Mouse (Mus musculus) thymus, postnatal 4 days (tissue): ENCODE measurements at regions not wholly inside any gene's neighbourhood (a gene's known extent, or its start where the extent isn't known, plus 50 kb on each side); places are given as distances from the start of the nearest gene placed in this dataset.
"Not testable (repeated sequence)": the region's sequence is repeated elsewhere in the genome, so short reads cannot be mapped to it uniquely, and the experiment has no call there.

Experiments used
- DNase-seq: peaks from one replicate; pipeline ENCODE4 v3.0.0; 2021

- no peak for DNase-seq
Measured at GRCm38 (mm10) chr6:73676979-73677378, 207.5 kb upstream of the 4931417E11Rik start.

GRCm38 (mm10) chr6:73669401-73669800, 199.9 kb upstream of the 4931417E11Rik start:
- DNase-seq: no peak

GRCm38 (mm10) chr6:73658988-73659387, 189.5 kb upstream of the 4931417E11Rik start:
- DNase-seq: no peak

GRCm38 (mm10) chr6:73645378-73645777, 175.9 kb upstream of the 4931417E11Rik start:
- DNase-seq: no peak

- no peak for DNase-seq
Measured at GRCm38 (mm10) chr6:73644778-73645267, 175.4 kb upstream of the 4931417E11Rik start.

GRCm38 (mm10) chr6:73628600-73628999, 159.1 kb upstream of the 4931417E11Rik start:
- DNase-seq: no peak

- no peak for DNase-seq
Measured at GRCm38 (mm10) chr6:73626451-73626850, 157.0 kb upstream of the 4931417E11Rik start.

GRCm38 (mm10) chr6:73624211-73624610, 154.7 kb upstream of the 4931417E11Rik start:
- no peak for DNase-seq

GRCm38 (mm10) chr6:73621839-73622426, 152.5 kb upstream of the 4931417E11Rik start:
- DNase-seq: no peak

GRCm38 (mm10) chr6:73612266-73612665, 142.8 kb upstream of the 4931417E11Rik start:
- DNase-seq: no peak

- DNase-seq: no peak
Measured at GRCm38 (mm10) chr6:73611839-73612238, 142.4 kb upstream of the 4931417E11Rik start.

GRCm38 (mm10) chr6:73610048-73610624, 140.7 kb upstream of the 4931417E11Rik start:
- no peak for DNase-seq

- DNase-seq: no peak
Measured at GRCm38 (mm10) chr6:73587686-73588085, 118.2 kb upstream of the 4931417E11Rik start.

- no peak for DNase-seq
Measured at GRCm38 (mm10) chr6:73576708-73577107, 107.2 kb upstream of the 4931417E11Rik start.

GRCm38 (mm10) chr6:73560000-73560399, 90.5 kb upstream of the 4931417E11Rik start:
- no peak for DNase-seq

- DNase-seq: no peak
Measured at GRCm38 (mm10) chr6:73530559-73530958, 61.1 kb upstream of the 4931417E11Rik start.

- no peak for DNase-seq
Measured at GRCm38 (mm10) chr6:73530098-73530497, 60.6 kb upstream of the 4931417E11Rik start.

GRCm38 (mm10) chr6:73523658-73524057, 54.2 kb upstream of the 4931417E11Rik start:
- peak; percentile 25 for DNase-seq

GRCm38 (mm10) chr6:73519894-73520293, 50.4 kb upstream of the 4931417E11Rik start:
- not testable (repeated sequence) for DNase-seq
